Mouse (Mus musculus) mature B cell (primary cell): ENCODE data around the gene Cdk14.

Experiments used
- in situ Hi-C: fragments of 300-500 bp; cut with MboI; formaldehyde crosslinking; loops from 2 replicates; pipeline ENCODE4 v1.14.3; 2019

Gene Cdk14

GRCm38 (mm10) chr5:4801096-4801850 is 618.8 kb downstream of the Cdk14 start:
- in situ Hi-C loops, result no loop called here

GRCm38 (mm10) chr5:4791219-4791618 is 628.9 kb downstream of the Cdk14 start:
- in situ Hi-C loops, result no loop called here

DNA sequence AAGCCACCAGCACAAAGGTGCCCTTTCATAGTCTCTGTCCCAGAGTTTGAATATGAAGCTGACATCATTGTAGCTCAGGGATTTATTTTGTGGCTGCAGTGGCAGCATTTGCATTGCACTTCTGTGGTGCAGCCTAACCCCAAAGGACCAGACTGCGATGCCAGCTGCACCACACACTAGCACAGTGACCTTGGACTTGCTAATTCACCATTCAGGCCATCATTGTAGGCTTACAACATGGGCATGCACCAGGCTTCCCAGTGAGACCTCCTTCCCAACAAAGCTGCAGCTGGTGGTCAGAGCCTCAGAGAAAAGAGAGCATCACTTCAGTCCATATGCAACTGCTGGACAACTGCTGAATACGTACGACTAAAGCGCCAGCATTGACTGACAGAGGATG is 629.8 kb downstream of the Cdk14 start:
- in situ Hi-C loops, result no loop called here

DNA sequence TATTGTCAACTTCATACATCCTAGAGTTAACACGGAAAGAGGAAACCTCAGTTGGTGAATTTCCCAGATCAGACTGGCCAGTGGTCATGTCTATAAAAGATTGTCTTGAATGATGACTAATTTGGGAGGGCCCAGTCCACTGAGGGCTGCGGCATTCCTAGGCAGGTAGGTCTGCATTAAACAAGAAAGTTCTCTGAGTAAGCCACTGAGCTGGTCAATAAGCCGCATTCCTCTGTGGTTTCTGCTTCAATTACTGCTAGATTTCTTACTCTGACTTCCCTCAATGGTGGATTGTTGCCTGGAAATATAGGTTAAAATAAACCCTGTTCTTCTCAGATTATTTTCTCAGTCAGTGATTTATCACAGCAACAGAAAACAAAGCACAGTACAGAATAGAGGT is 631.6 kb downstream of the Cdk14 start:
- in situ Hi-C loops, result no loop called here

- in situ Hi-C loops, result no loop called here
These were observed 633.3 kb downstream of the Cdk14 start for GRCm38 (mm10) chr5:4786816-4787215.

DNA sequence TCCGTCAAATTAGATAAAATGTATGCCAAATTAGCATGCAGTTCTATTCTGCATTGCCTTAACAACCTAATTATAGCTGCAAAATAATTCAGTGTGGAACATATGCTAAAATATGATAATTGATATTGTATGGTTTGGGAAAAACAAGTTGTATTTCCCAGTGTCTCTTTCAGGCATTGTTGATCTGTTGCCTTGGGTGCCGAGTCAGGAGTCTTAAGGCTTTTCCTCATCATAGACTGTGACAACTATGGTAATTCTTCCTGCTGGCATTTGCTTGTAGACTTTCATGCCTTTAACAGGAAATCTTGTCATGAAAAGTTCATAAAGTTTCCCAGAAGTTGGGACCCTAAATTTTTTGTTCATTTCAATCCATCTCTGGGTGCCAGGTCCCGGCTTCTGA is 641.8 kb downstream of the Cdk14 start:
- in situ Hi-C loops, result no loop called here

DNA sequence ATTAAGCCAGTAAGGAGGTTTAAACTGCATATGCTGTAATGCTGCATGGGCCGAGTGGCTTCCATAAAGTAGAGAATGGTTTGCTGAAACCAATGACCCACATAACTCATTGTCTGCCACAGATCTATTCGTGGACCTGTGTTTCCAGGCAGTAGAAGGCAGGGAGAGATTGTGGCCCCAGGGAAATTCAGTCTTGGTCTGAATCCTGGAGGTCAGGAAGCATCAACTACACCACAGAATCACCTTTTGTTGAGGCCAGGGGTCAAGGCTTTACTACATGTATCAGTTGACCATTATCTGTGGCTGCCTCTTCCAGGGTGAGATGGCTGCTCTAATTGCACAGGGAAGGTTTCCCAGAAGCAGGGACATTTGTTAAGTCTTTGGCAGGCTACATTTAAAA is 643.6 kb downstream of the Cdk14 start:
- in situ Hi-C loops, result no loop called here

DNA sequence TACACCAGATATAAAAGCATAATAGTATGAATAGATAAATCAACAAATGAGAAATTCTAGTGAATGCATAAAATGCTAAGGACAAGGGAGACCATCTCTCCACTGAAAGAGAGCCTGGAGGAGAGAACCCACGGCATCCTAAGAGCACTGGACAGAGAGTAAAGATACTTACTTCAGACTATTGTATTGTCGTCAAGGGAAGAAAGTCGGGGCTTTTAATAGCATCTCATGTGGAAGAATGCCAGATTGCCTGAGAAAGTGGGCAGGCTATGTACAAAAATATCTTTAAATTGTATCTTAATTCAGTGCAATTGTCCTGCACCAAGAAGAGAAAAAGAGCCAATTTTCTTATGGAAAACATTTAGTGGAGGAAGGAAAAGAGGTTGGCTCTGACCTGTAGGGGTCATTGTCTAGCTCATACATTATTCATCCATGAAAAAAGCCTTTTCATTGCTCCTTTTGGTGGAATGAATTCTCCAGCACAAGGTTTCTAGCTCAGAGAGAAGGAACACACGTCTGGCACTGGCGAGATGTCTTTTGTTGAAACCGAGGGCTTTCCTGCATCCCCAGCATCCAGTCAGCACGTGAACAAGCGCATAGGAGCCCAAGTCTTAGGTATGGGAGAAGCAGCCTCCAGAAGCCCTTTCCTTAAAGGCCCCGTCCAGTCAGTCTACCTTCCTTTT is 646.9 kb downstream of the Cdk14 start:
- in situ Hi-C loops, result no loop called here

- in situ Hi-C loops, result no loop called here
These were observed 649.5 kb downstream of the Cdk14 start for GRCm38 (mm10) chr5:4770609-4771008.

- in situ Hi-C loops, result no loop called here
These were observed 652.2 kb downstream of the Cdk14 start for GRCm38 (mm10) chr5:4767896-4768295.

GRCm38 (mm10) chr5:4766719-4767118 is 653.4 kb downstream of the Cdk14 start:
- in situ Hi-C loops, result no loop called here

DNA sequence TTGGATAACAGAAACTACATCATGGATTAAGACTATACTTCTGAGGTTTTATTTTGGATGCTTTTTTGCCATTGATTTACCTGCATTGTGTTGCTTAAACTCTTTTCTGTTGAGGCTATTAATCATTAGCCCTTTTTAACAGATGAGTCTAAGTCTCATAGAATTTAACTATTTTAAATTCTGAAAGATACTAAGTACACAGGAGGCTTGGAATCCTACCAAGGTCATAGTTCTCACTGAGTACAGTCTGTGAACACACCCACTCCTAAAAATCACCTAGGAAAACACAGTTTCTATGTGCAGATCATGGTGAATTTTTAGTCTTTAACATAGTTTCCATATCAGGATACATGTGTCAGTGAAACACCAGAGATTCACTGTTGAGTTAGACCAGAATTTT is 658.2 kb downstream of the Cdk14 start:
- in situ Hi-C loops, result no loop called here

- in situ Hi-C loops, result no loop called here
These were observed 661.6 kb downstream of the Cdk14 start for GRCm38 (mm10) chr5:4758331-4759080.

DNA sequence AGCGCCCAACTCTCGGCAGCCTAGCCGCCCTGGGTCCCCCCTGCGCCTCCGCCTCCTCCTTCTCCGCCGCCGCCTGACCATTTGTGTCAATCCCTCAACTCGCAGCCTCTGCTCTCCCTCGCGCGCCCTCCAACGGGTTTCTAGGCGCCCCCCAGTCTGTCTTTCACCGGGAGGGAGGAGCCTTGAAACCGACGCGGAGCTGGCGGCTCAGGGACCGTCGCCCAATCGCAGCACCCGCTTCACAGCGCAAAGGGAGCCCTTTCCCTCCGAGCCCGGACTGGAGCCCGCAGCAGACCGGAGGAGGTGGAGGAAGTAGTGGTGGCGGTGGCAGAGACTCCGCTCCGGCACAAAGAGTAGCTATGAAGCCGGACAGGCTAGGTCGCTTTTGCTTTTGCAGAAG is 662.2 kb downstream of the Cdk14 start, which contains the start of gene Fzd1:
Gene Fzd1 (minus strand): TSS at position 134 of the 400 bp plus-strand sequence.
- in situ Hi-C loops, result no loop called here

GRCm38 (mm10) chr5:4756871-4757711 is 663.0 kb downstream of the Cdk14 start:
- in situ Hi-C loops, result no loop called here

DNA sequence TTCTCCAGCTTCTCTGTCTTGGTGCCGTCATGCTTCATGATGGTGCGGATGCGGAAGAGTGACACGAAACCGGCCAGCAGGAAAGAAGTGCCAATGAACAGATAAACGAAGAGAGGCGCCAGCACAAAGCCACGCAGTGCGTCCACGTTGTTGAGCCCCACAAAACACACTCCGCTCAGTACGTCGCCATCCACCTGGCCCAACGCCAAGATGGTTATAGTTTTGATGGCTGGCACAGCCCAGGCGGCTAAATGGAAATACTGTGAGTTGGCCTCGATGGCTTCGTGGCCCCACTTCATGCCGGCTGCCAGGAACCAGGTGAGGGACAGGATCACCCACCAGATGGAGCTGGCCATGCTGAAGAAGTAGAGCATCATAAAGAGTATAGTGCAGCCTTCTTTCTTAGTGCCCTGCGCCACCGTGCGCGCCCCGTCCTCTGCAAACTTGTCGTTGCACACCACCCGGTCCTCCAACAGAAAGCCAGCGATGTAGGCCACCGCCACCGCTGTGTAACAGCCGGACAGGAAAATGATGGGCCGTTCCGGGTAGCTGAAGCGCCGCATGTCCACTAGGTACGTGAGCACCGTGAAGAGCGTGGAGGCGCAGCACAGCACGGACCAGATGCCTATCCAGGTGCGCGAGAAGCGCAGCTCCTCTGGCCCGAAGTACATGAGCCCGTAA is 664.0 kb downstream of the Cdk14 start:
- in situ Hi-C loops, result no loop called here

DNA sequence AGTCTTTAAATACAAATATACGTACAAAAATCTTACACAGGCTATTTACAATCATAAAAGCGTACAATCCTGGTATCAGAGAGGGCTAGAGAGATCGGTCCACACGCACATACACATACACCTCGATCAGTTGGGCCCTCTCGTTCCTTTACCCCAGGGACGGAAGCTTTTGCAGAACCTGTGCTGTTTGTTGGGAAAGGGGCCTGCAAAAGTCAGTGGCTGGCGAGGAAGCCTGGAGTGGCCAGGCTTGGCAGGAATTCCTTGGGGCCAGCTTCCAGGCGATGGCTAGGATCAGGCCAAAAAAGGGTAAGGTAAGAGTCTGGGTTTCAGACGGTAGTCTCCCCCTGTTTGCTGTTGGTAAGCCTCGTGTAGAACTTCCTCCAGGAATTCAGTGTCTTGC is 664.8 kb downstream of the Cdk14 start:
- in situ Hi-C loops, result no loop called here

GRCm38 (mm10) chr5:4754701-4755281 is 665.3 kb downstream of the Cdk14 start:
- in situ Hi-C loops, result no loop called here
